Mouse (Mus musculus): ENCODE data around the gene Rpgrip1. TPM values are rescaled to one million over a fixed set of nuclear protein-coding genes. Genes with fewer than 3 reads are reported as not detected.

Rpgrip1 gene
- polyA plus RNA-seq, 1 experiment from 2014 or later: 54.7 TPM

GRCm38 (mm10) chr14:52166571-52166970, 56.1 kb downstream of the Rpgrip1 start:
- Histone ChIP-seq H3K27ac (no peak overlapping the region), H3K4me1 (no peaks in the 10 kb centered on the region), H3K9me3 (no peaks in the 10 kb centered on the region), H3K27me3 (no peaks in the 10 kb centered on the region), H3K36me3 (replicated peaks) (peaks cover 85% of the 10 kb centered on the region), H3K9ac (no peak overlapping the region), H3K4me3 (replicated peaks) (no peak overlapping the region), H3K4me2 (no peak overlapping the region)
- 98% methylated on average over 2 of the region's 2 CpGs for WGBS
- no peak for ATAC-seq (ENCODE audit: low FRiP score)

- no peak overlapping the region for H3K4me2 ChIP-seq
- no peaks in the 10 kb centered on the region for H3K27me3 ChIP-seq
- no peak overlapping the region for H3K9ac ChIP-seq
- H3K9me3 ChIP-seq: no peaks in the 10 kb centered on the region
- no peak overlapping the region for H3K27ac ChIP-seq
- no peak overlapping the region for H3K4me3 ChIP-seq (replicated peaks)
- H3K4me1 ChIP-seq: no peaks in the 10 kb centered on the region; the same call in 1 of the 2 replicates
- H3K36me3 ChIP-seq (replicated peaks): peaks cover 13% of the 10 kb centered on the region
- ATAC-seq (ENCODE audit: low FRiP score): no peak
- WGBS: 83% methylated on average over 1 of the region's 1 CpGs
These were observed 78.3 kb downstream of the Rpgrip1 start for GRCm38 (mm10) chr14:52188788-52189187.

GRCm38 (mm10) chr14:52189519-52189918, 79.0 kb downstream of the Rpgrip1 start:
- H3K9me3 ChIP-seq: no peaks in the 10 kb centered on the region
- no peak for ATAC-seq (ENCODE audit: low FRiP score)
- no peak overlapping the region for H3K4me3 ChIP-seq (replicated peaks)
- no peak overlapping the region for H3K27ac ChIP-seq
- peaks cover 12% of the 10 kb centered on the region for H3K36me3 ChIP-seq (replicated peaks)
- no peaks in the 10 kb centered on the region for H3K27me3 ChIP-seq
- H3K9ac ChIP-seq: no peak overlapping the region
- no peaks in the 10 kb centered on the region; the same call in 1 of the 2 replicates for H3K4me1 ChIP-seq
- WGBS: 83% methylated on average over 2 of the region's 2 CpGs
- no peak overlapping the region for H3K4me2 ChIP-seq

GRCm38 (mm10) chr14:52190740-52191359, 80.3 kb downstream of the Rpgrip1 start:
- H3K36me3 ChIP-seq (replicated peaks): peaks cover 12% of the 10 kb centered on the region
- peaks cover 8% of the 10 kb centered on the region for H3K4me1 ChIP-seq
- ATAC-seq (ENCODE audit: low FRiP score): no peak

GRCm38 (mm10) chr14:52195691-52196090, 85.2 kb downstream of the Rpgrip1 start:
- peaks cover 24% of the 10 kb centered on the region for H3K4me1 ChIP-seq
- peaks cover 33% of the 10 kb centered on the region for H3K36me3 ChIP-seq (replicated peaks)
- H3K9me3 ChIP-seq: no peaks in the 10 kb centered on the region
- H3K27ac ChIP-seq: no peak overlapping the region
- H3K4me2 ChIP-seq: peak overlapping the region; percentile 74
- H3K9ac ChIP-seq: no peak overlapping the region
- no peak for ATAC-seq (ENCODE audit: low FRiP score)
- H3K4me3 ChIP-seq (replicated peaks): peak overlapping the region; percentile 100
- no peaks in the 10 kb centered on the region for H3K27me3 ChIP-seq
- 8% methylated on average over 3 of the region's 3 CpGs for WGBS

More at GRCm38 (mm10) chr14:52190740-52191359, 80.3 kb downstream of the Rpgrip1 start:
- Histone ChIP-seq H3K27me3 (no peaks in the 10 kb centered on the region), H3K4me2 (no peak overlapping the region), H3K27ac (no peak overlapping the region), H3K9me3 (no peaks in the 10 kb centered on the region), H3K4me3 (replicated peaks) (no peak overlapping the region), H3K9ac (no peak overlapping the region)

- Histone ChIP-seq H3K36me3 (replicated peaks) (peaks cover 39% of the 10 kb centered on the region), H3K4me1 (peaks cover 24% of the 10 kb centered on the region), H3K27me3 (no peaks in the 10 kb centered on the region), H3K4me2 (peak overlapping the region; percentile 74), H3K27ac (peak overlapping the region; percentile 99), H3K9ac (peak overlapping the region; percentile 98), H3K9me3 (no peaks in the 10 kb centered on the region), H3K4me3 (replicated peaks) (peak overlapping the region; percentile 100)
- ATAC-seq (ENCODE audit: low FRiP score): no peak; the same call in 1 of the 2 replicates
- WGBS: 1% methylated on average over 57 of the region's 59 CpGs
These were observed 86.0 kb downstream of the Rpgrip1 start for GRCm38 (mm10) chr14:52196230-52197155.

- peak within 1 kb of the TSS; percentile 98 for H3K9ac ChIP-seq
- no peaks in the 10 kb centered on the region for H3K27me3 ChIP-seq
- peak within 1 kb of the TSS; percentile 99 for H3K27ac ChIP-seq
- no peaks in the 10 kb centered on the region for H3K9me3 ChIP-seq
- H3K4me3 ChIP-seq (replicated peaks): peak within 1 kb of the TSS; percentile 100
- H3K4me1 ChIP-seq: peaks cover 24% of the 10 kb centered on the region
- H3K4me2 ChIP-seq: peak within 1 kb of the TSS; percentile 74
- WGBS: under 1% methylated on average over 59 of the region's 59 CpGs
- H3K36me3 ChIP-seq (replicated peaks): peaks cover 41% of the 10 kb centered on the region
- ATAC-seq (ENCODE audit: low FRiP score): peak; percentile 96
These were observed 86.8 kb downstream of the Rpgrip1 start, which contains the start of gene Supt16 for GRCm38 (mm10) chr14:52197156-52197878. Supt16 (minus strand) TSS chr14:52197416.

- peak overlapping the region; percentile 98; the same call in 1 of the 2 replicates for H3K9ac ChIP-seq
- H3K4me1 ChIP-seq: peaks cover 24% of the 10 kb centered on the region
- H3K27ac ChIP-seq: no peak overlapping the region
- ATAC-seq (ENCODE audit: low FRiP score): no peak
- WGBS: 38% methylated on average over 3 of the region's 3 CpGs
- peak overlapping the region; percentile 100 for H3K4me3 ChIP-seq (replicated peaks)
- H3K9me3 ChIP-seq: no peaks in the 10 kb centered on the region
- peak overlapping the region; percentile 74 for H3K4me2 ChIP-seq
- no peaks in the 10 kb centered on the region for H3K27me3 ChIP-seq
- peaks cover 42% of the 10 kb centered on the region for H3K36me3 ChIP-seq (replicated peaks)
These were observed 87.6 kb downstream of the Rpgrip1 start for GRCm38 (mm10) chr14:52198141-52198540.

- peaks cover 24% of the 10 kb centered on the region for H3K4me1 ChIP-seq
- no peak overlapping the region for H3K4me3 ChIP-seq (replicated peaks)
- no peaks in the 10 kb centered on the region for H3K9me3 ChIP-seq
- H3K27ac ChIP-seq: no peak overlapping the region
- peaks cover 48% of the 10 kb centered on the region for H3K36me3 ChIP-seq (replicated peaks)
- no peak overlapping the region for H3K9ac ChIP-seq
- no peak overlapping the region for H3K4me2 ChIP-seq
- no peak for ATAC-seq (ENCODE audit: low FRiP score)
- WGBS: 93% methylated on average over 4 of the region's 4 CpGs
- H3K27me3 ChIP-seq: no peaks in the 10 kb centered on the region
These were observed 88.9 kb downstream of the Rpgrip1 start for GRCm38 (mm10) chr14:52199412-52199811.

Other genes starting within 250 kb of the Rpgrip1 start
- 58.2 and 66.0 TPM in 2 replicates for gene Mettl17, start 225.9 kb upstream of the Rpgrip1 start, polyA plus RNA-seq (2016; fragmentation: Nextera tagmentation; extraction: Ambion mirVana)
- 1.3 and 1.7 TPM in 2 replicates for gene Slc39a2, start 217.8 kb upstream of the Rpgrip1 start, polyA plus RNA-seq (2016; fragmentation: Nextera tagmentation; extraction: Ambion mirVana)
- gene Ndrg2, start 196.5 kb upstream of the Rpgrip1 start, polyA plus RNA-seq (2016; fragmentation: Nextera tagmentation; extraction: Ambion mirVana): 34.2 and 41.1 TPM in 2 replicates
- gene Tppp2, start 192.3 kb upstream of the Rpgrip1 start, polyA plus RNA-seq (2016; fragmentation: Nextera tagmentation; extraction: Ambion mirVana): not detected in 2 replicates
- gene Rnase13, start 187.9 kb upstream of the Rpgrip1 start, polyA plus RNA-seq (2016; fragmentation: Nextera tagmentation; extraction: Ambion mirVana): not detected in 2 replicates
- gene Arhgef40, start 126.0 kb upstream of the Rpgrip1 start, polyA plus RNA-seq (2016; fragmentation: Nextera tagmentation; extraction: Ambion mirVana): 116 and 117 TPM in 2 replicates
- 1.1 TPM in 2 replicates for gene Tmem253, start 95.0 kb upstream of the Rpgrip1 start, polyA plus RNA-seq (2016; fragmentation: Nextera tagmentation; extraction: Ambion mirVana)
- 97.1 and 101 TPM in 2 replicates for gene Zfp219, start 90.0 kb upstream of the Rpgrip1 start, polyA plus RNA-seq (2016; fragmentation: Nextera tagmentation; extraction: Ambion mirVana)
- not detected in 2 replicates for gene Olfr221, start 68.2 kb upstream of the Rpgrip1 start, polyA plus RNA-seq (2016; fragmentation: Nextera tagmentation; extraction: Ambion mirVana)
- gene Hnrnpc, start 6.7 kb upstream of the Rpgrip1 start, polyA plus RNA-seq (2016; fragmentation: Nextera tagmentation; extraction: Ambion mirVana): 870 and 873 TPM in 2 replicates
- 86.9 and 95.5 TPM in 2 replicates for gene Supt16, start 86.7 kb downstream of the Rpgrip1 start, polyA plus RNA-seq (2016; fragmentation: Nextera tagmentation; extraction: Ambion mirVana)
- 57.8 and 65.9 TPM in 2 replicates for gene Chd8, start 147.1 kb downstream of the Rpgrip1 start, polyA plus RNA-seq (2016; fragmentation: Nextera tagmentation; extraction: Ambion mirVana)
- 52.4 and 58.5 TPM in 2 replicates for gene Tox4, start 168.4 kb downstream of the Rpgrip1 start, polyA plus RNA-seq (2016; fragmentation: Nextera tagmentation; extraction: Ambion mirVana)
- 30.6 and 35.2 TPM in 2 replicates for gene Rab2b, start 168.8 kb downstream of the Rpgrip1 start, polyA plus RNA-seq (2016; fragmentation: Nextera tagmentation; extraction: Ambion mirVana)
- gene Mettl3, start 194.4 kb downstream of the Rpgrip1 start, polyA plus RNA-seq (2016; fragmentation: Nextera tagmentation; extraction: Ambion mirVana): 54.8 and 56.4 TPM in 2 replicates
- 66.2 and 72.4 TPM in 2 replicates for gene Sall2, start 218.1 kb downstream of the Rpgrip1 start, polyA plus RNA-seq (2016; fragmentation: Nextera tagmentation; extraction: Ambion mirVana)
- gene Olfr1513, start 245.7 kb downstream of the Rpgrip1 start, polyA plus RNA-seq (2016; fragmentation: Nextera tagmentation; extraction: Ambion mirVana): not detected in 2 replicates

Data from forebrain, embryonic 12.5 days (tissue).